Mouse (Mus musculus) MEL (cell line): ENCODE measurements around the gene Nup210l. TPM values are rescaled to one million over a fixed set of nuclear protein-coding genes. Genes with fewer than 3 reads are reported as not detected.

Experiments used
- CHD1 ChIP-seq: IDR thresholded peaks from 2 replicates; pipeline ENCODE4 v1.6.1; 2012; ENCODE audit warnings: low read depth, mild to moderate bottlenecking, inconsistent platforms, low read length, improper control_type of control experiment
- CHD2 ChIP-seq: IDR thresholded peaks from 2 replicates; pipeline ENCODE4 v1.6.1; 2011; ENCODE audit warnings: low read length, improper control_type of control experiment
- ELF1 ChIP-seq: IDR thresholded peaks from 2 replicates; pipeline ENCODE4 v1.6.1; 2014; ENCODE audit warnings: low read depth, mild to moderate bottlenecking, inconsistent platforms, low read length, improper control_type of control experiment, moderate library complexity
- EP300 ChIP-seq, 2 experiments: IDR thresholded peaks; 2 replicates each; pipeline ENCODE4 v1.6.1; 2011; ENCODE audit warnings: improper control_type of control experiment in 2 of 2, low read length in 2 of 2, low read depth in 1 of 2, mild to moderate bottlenecking in 1 of 2
- ETS1 ChIP-seq: IDR thresholded peaks from 2 replicates; pipeline ENCODE4 v1.6.1; 2012; ENCODE audit warnings: low read depth, mild to moderate bottlenecking, inconsistent platforms, low read length, improper control_type of control experiment, moderate library complexity
- GATA1 ChIP-seq: IDR thresholded peaks from 2 replicates; pipeline ENCODE4 v1.6.1; 2011; ENCODE audit warnings: low read depth, low read length, improper control_type of control experiment
- HCFC1 ChIP-seq: IDR thresholded peaks from 2 replicates; pipeline ENCODE4 v1.6.1; 2012; ENCODE audit warnings: low read depth, mild to moderate bottlenecking, inconsistent platforms, low read length, improper control_type of control experiment, moderate library complexity
- MAFK ChIP-seq: IDR thresholded peaks from 2 replicates; pipeline ENCODE4 v1.6.1; 2011; ENCODE audit warnings: low read depth, mild to moderate bottlenecking, low read length, improper control_type of control experiment, borderline replicate concordance
- MAX ChIP-seq: IDR thresholded peaks from 2 replicates; pipeline ENCODE4 v1.6.1; 2011; ENCODE audit warnings: low read length, improper control_type of control experiment
- MAZ ChIP-seq: IDR thresholded peaks from 2 replicates; pipeline ENCODE4 v1.6.1; 2012; ENCODE audit warnings: low read depth, mild to moderate bottlenecking, inconsistent platforms, low read length, improper control_type of control experiment
- MEF2A ChIP-seq: IDR thresholded peaks from 2 replicates; pipeline ENCODE4 v1.6.1; 2014; ENCODE audit warnings: low read depth, mild to moderate bottlenecking, inconsistent platforms, low read length, improper control_type of control experiment; ENCODE audit not compliant: poor library complexity, insufficient replicate concordance, severe bottlenecking; ENCODE audit errors: extremely low read depth
- MYC ChIP-seq: IDR thresholded peaks from 2 replicates; pipeline ENCODE4 v1.6.1; 2011; ENCODE audit warnings: low read depth, mild to moderate bottlenecking, low read length, improper control_type of control experiment, moderate library complexity
- NELFE ChIP-seq: IDR thresholded peaks from 2 replicates; pipeline ENCODE4 v1.6.1; 2011; ENCODE audit warnings: low read depth, low read length, improper control_type of control experiment
- POLR2AphosphoS2 ChIP-seq: IDR thresholded peaks from 2 replicates; pipeline ENCODE4 v1.6.1; 2011; ENCODE audit warnings: low read length, improper control_type of control experiment
- POLR2AphosphoS5 ChIP-seq: IDR thresholded peaks from 2 replicates; pipeline ENCODE4 v1.6.1; 2012; ENCODE audit warnings: low read depth, borderline replicate concordance, mild to moderate bottlenecking, inconsistent platforms, low read length, moderate library complexity, mixed read lengths
- RAD21 ChIP-seq: IDR thresholded peaks from 2 replicates; pipeline ENCODE4 v1.6.1; 2011; ENCODE audit warnings: mild to moderate bottlenecking, low read depth, low read length, improper control_type of control experiment
- RCOR1 ChIP-seq: IDR thresholded peaks from 2 replicates; pipeline ENCODE4 v1.6.1; 2012; ENCODE audit warnings: low read depth, mild to moderate bottlenecking, inconsistent platforms, low read length, improper control_type of control experiment
- TAL1 ChIP-seq: IDR thresholded peaks from 2 replicates; pipeline ENCODE4 v1.6.1; 2012; ENCODE audit warnings: mild to moderate bottlenecking, inconsistent platforms, low read length, moderate library complexity, mixed read lengths
- TBP ChIP-seq: IDR thresholded peaks from 2 replicates; pipeline ENCODE4 v1.8.0; 2011; ENCODE audit warnings: low read depth, low read length, improper control_type of control experiment
- UBTF ChIP-seq: IDR thresholded peaks from 2 replicates; pipeline ENCODE4 v1.6.1; 2012; ENCODE audit warnings: low read depth, mild to moderate bottlenecking, inconsistent platforms, low read length, improper control_type of control experiment, moderate library complexity, borderline replicate concordance; ENCODE audit not compliant: insufficient read depth
- USF1 ChIP-seq: IDR thresholded peaks from 2 replicates; pipeline ENCODE4 v1.6.1; 2014; ENCODE audit warnings: low read depth, mild to moderate bottlenecking, inconsistent platforms, low read length, improper control_type of control experiment, moderate library complexity
- ZKSCAN1 ChIP-seq: IDR thresholded peaks from 2 replicates; pipeline ENCODE4 v1.6.1; 2012; ENCODE audit warnings: low read depth, mild to moderate bottlenecking, inconsistent platforms, low read length, improper control_type of control experiment, moderate library complexity
- ZMIZ1 ChIP-seq: IDR thresholded peaks from 2 replicates; pipeline ENCODE4 v1.6.1; 2012; ENCODE audit warnings: low read depth, mild to moderate bottlenecking, inconsistent platforms, low read length, improper control_type of control experiment, moderate library complexity
- ZNF384 ChIP-seq: IDR thresholded peaks from 2 replicates; pipeline ENCODE4 v1.6.1; 2012; ENCODE audit warnings: low read depth, mild to moderate bottlenecking, inconsistent platforms, low read length, improper control_type of control experiment
- polyA plus RNA-seq, 2 experiments: library from polyadenylated mRNA; stranded (reverse) in 1 of 2; unstranded in 1 of 2; fragments of >175 nt in 1 of 2; fragments of >200 nt in 1 of 2; gene quantifications; 2 replicates each; pipeline versions ENCODE4 v1.2.1 to v1.2.4; 2012; ENCODE audit warnings: low replicate concordance in 2 of 2, low read depth in 1 of 2; ENCODE audit not compliant: insufficient read length in 2 of 2, insufficient read depth in 1 of 2, missing spikeins in 1 of 2
- total RNA-seq: library from RNA; depleted of rRNA; stranded (reverse); fragments of 300-350 nt; gene quantifications from 2 replicates; pipeline ENCODE4 v1.2.3, GENCODE M21; 2012

Nup210l gene
- total and polyA plus RNA-seq, 3 experiments = 0.54 to 0.65 TPM; not detected in 1

- no peak for TF ChIP-seq GATA1
- no peak for TF ChIP-seq TAL1
- no peak for TF ChIP-seq NELFE
- TF ChIP-seq CHD1 = no peak; the same call in 1 of the 2 replicates
- peak; percentile 15; the same call in 1 of the 2 replicates for TF ChIP-seq MAZ
- TF ChIP-seq USF1 = no peak
- peak; percentile 80 for TF ChIP-seq HCFC1
- TF ChIP-seq UBTF = peak; percentile 68; the same call in 1 of the 2 replicates
- TF ChIP-seq ZNF384 = no peak
- TF ChIP-seq EP300 (IDR thresholded peaks at IDR 0.05; ENCODE audit: low read depth in 1 of 2, low read length in 2 of 2) = no peak
- TF ChIP-seq ZKSCAN1 = no peak
- no peak for TF ChIP-seq MEF2A
- TF ChIP-seq MAFK = no peak
- TF ChIP-seq ETS1 = peak; percentile 68; the same call in 1 of the 2 replicates
- peak; percentile 57; the same call in 1 of the 2 replicates for TF ChIP-seq MYC
- TF ChIP-seq CHD2 = no peak
- TF ChIP-seq RAD21 = no peak
- TF ChIP-seq RCOR1 = no peak
- peak; percentile 81 for TF ChIP-seq POLR2AphosphoS2
- peak; percentile 45; the same call in 1 of the 2 replicates for TF ChIP-seq MAX
- TF ChIP-seq POLR2AphosphoS5 = no peak
- TF ChIP-seq TBP = peak; percentile 72
- TF ChIP-seq ELF1 = peak; percentile 91
- TF ChIP-seq ZMIZ1 = no peak
These were observed 24.7 kb upstream of the Nup210l start (continued) for GRCm38 (mm10) chr3:90079133-90079762.
